Mouse (Mus musculus): ENCODE results near the gene Bpi. TPM values are rescaled to one million over a fixed set of nuclear protein-coding genes. Genes with fewer than 3 reads are reported as not detected.

Bpi gene
- polyA plus RNA-seq, 1 experiment from 2014 or later, result not detected

DNA sequence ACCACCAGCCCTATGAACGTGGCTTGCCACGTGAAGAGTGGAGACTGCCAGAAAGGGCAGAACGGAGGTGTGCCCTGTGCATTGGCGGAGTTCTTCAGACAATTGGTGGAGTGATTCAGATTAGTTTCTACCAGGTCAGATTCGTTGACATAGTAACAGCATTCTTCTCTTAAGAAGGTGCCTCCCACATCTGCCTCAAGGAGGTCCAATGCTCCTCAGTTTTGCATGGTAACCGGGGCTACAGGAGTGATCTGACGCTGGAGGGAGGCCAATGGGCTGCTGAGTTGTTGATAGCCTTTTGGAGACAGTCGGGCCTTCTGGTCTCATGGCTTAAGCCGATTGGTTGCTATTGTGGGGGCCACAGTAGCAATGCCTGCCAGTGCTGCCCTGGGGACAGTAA lies 37.8 kb downstream of the Bpi start:
- no peak overlapping the region for H3K27ac ChIP-seq
- no peak for ATAC-seq (ENCODE audit: insufficient number of reproducible peaks, insufficient read depth, low FRiP score, low TSS enrichment, low read depth)
- 77% methylated on average over 9 of the region's 9 CpGs for WGBS
- H3K4me2 ChIP-seq, result no peak overlapping the region
- H3K9ac ChIP-seq (replicated peaks), result no peak overlapping the region
- H3K4me1 ChIP-seq (replicated peaks), result no peaks in the 10 kb centered on the region
- H3K9me3 ChIP-seq, result no peaks in the 10 kb centered on the region
- no peaks in the 10 kb centered on the region for H3K27me3 ChIP-seq
- H3K36me3 ChIP-seq, result no peaks in the 10 kb centered on the region
- no peak overlapping the region for H3K4me3 ChIP-seq (replicated peaks)

DNA sequence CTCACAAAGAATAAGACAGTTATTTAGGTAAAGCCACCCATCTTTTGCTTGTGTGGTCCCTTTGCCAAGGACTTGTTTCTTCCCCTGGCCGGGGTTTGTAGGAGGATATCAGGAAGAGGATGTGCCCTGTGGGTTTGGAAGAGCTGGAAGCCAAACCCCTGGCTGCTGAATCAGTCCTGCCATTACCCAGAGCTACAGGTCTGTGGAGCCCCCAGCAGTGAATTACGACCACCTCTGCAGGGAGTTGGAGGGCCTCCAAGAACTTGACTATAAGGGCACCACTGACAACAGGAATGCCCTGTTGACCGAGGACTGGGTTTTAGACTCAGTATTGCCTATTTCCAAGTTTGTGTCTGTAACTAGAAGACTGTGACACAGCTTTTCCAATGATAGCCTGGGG lies 41.3 kb downstream of the Bpi start:
- 76% methylated on average over 3 of the region's 3 CpGs for whole genome bisulfite sequencing
- H3K27me3 ChIP-seq, result no peaks in the 10 kb centered on the region
- ATAC-seq (ENCODE audit: insufficient number of reproducible peaks, insufficient read depth, low FRiP score, low TSS enrichment, low read depth), result no peak
- no peak overlapping the region for H3K9ac ChIP-seq (replicated peaks)
- H3K36me3 ChIP-seq, result no peaks in the 10 kb centered on the region
- H3K27ac ChIP-seq, result no peak overlapping the region
- H3K9me3 ChIP-seq, result peaks cover under 1% of the 10 kb centered on the region; the same call in 1 of the 2 replicates
- no peaks in the 10 kb centered on the region for H3K4me1 ChIP-seq (replicated peaks)
- no peak overlapping the region for H3K4me3 ChIP-seq (replicated peaks)
- H3K4me2 ChIP-seq, result no peak overlapping the region

DNA sequence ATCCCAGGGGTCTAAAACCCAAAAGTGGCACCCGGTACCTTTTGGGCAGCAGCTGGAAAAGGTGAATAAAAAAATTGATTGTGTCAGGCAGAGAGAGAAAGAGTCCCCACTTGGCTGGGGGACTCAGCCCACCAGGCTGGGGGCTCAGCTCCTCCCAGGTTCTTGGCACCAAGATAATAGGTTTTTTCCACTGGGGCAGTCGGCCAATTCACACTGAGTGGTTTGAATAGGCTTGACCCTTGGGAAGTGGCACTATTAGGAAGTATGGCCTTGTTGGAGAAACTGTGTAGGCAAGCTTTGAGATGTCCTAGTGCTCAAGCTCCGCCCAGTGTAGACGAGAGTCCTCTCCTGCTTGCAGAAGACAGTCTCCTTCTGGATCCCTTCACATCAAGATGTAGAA lies 41.8 kb downstream of the Bpi start:
- H3K4me3 ChIP-seq (replicated peaks), result no peak overlapping the region
- WGBS, result 77% methylated on average over 4 of the region's 4 CpGs

DNA sequence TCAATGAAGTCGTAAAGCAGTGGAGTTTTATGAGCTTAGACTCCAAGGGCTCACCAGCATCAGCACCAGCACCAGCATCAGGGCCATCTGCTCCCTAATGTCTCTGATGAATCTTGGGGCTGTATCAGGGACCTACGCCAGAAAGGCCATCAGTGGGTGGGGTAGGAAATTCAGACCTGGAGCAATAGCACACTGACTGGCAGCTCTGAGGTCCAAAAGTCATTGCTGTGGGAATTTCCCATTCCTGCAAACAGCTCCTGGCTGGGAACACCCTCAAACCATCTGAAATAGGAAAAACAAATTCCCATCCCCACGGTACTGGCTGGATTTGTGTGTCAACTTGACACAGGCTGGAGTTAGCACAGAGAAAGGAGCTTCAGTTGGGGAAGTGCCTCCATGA lies 44.9 kb downstream of the Bpi start:
- peaks cover 4% of the 10 kb centered on the region; the same call in 1 of the 2 replicates for H3K9me3 ChIP-seq
- no peak overlapping the region for H3K4me3 ChIP-seq (replicated peaks)
- ATAC-seq (ENCODE audit: insufficient number of reproducible peaks, insufficient read depth, low FRiP score, low TSS enrichment, low read depth), result no peak
- H3K27me3 ChIP-seq, result no peaks in the 10 kb centered on the region
- no peak overlapping the region for H3K27ac ChIP-seq
- H3K36me3 ChIP-seq, result no peaks in the 10 kb centered on the region
- H3K9ac ChIP-seq (replicated peaks), result no peak overlapping the region
- H3K4me1 ChIP-seq (replicated peaks), result peaks cover 14% of the 10 kb centered on the region
- no peak overlapping the region for H3K4me2 ChIP-seq
- WGBS, result 67% methylated on average over 3 of the region's 3 CpGs

More for the DNA sequence above, 41.8 kb downstream of the Bpi start:
- Histone ChIP-seq H3K36me3 (no peaks in the 10 kb centered on the region), H3K4me2 (no peak overlapping the region), H3K9me3 (peaks cover 4% of the 10 kb centered on the region; the same call in 1 of the 2 replicates), H3K9ac (replicated peaks) (no peak overlapping the region), H3K27ac (no peak overlapping the region), H3K27me3 (no peaks in the 10 kb centered on the region), H3K4me1 (replicated peaks) (no peaks in the 10 kb centered on the region)
- ATAC-seq (ENCODE audit: insufficient number of reproducible peaks, insufficient read depth, low FRiP score, low TSS enrichment, low read depth), result no peak

DNA sequence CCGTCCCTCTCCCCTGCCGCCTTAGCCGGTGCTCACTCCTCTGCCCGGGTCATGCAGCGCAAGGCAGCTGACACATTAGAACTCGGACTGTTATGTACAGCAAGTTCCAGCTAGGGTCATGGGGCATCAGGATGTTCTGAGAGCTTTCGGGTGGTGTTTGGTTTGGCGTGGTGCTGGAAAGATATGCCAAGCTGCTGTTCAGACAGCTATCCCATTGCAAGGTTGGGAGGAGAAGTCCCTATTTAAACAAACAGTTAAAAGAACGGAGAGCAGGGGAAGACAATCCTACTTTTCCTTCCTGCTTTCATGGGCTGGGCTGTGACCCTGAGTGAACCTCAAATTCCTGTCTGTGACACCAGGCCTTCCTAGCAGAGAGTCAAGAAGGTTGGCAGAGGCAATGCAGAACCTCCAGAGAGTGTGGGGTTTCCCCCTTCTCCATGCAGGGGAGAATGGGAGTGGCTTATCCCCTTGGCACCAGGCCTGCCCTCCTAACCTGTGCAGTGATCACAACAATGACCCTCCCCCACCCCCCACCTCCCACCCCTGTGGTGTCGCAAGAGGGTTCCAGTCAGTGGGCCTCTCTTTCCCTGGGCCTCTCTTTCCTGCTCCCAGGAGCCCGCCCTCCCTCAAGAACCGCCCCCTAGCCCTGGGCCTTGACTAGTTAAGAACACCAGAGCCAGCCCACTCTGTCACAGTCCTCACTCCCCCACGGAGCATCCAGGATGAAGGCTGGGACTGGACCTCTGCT lies 48.2 kb downstream of the Bpi start, which contains the start of gene Lbp:
Lbp (plus strand) TSS at position 546 of the 748 bp plus-strand sequence.
- Histone ChIP-seq H3K9me3 (peaks cover 4% of the 10 kb centered on the region; the same call in 1 of the 2 replicates), H3K4me3 (replicated peaks) (no peak within 1 kb of the TSS), H3K4me2 (peak within 1 kb of the TSS; percentile 17), H3K9ac (replicated peaks) (no peak within 1 kb of the TSS), H3K27ac (peak within 1 kb of the TSS; percentile 9; the same call in 1 of the 2 replicates), H3K27me3 (no peaks in the 10 kb centered on the region), H3K4me1 (replicated peaks) (peaks cover 14% of the 10 kb centered on the region), H3K36me3 (no peaks in the 10 kb centered on the region)
- WGBS, result 52% methylated on average over 13 of the region's 13 CpGs
- peak; percentile 73 for ATAC-seq (ENCODE audit: insufficient number of reproducible peaks, insufficient read depth, low FRiP score, low TSS enrichment, low read depth)

DNA sequence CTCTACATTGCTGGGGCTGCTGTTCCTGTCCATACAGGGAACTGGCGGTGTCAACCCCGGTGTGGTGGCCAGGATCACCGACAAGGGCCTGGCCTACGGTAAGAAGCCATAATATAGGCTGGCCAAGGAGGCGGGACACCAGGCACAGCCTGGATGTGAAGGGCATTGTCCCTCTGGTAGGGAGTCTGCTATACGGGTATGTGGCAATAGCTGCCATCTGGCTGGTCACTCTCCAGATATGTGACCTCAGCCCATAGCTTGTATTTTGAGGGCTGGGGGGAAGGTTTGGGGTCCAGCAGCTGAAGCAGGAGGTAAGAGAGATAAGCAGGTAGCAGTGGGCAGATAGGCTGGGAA lies 48.8 kb downstream of the Bpi start:
- WGBS, result 45% methylated on average over 6 of the region's 6 CpGs
- Histone ChIP-seq H3K9ac (replicated peaks) (no peak overlapping the region), H3K27ac (peak overlapping the region; percentile 9; the same call in 1 of the 2 replicates), H3K4me2 (peak overlapping the region; percentile 17), H3K4me1 (replicated peaks) (peaks cover 14% of the 10 kb centered on the region), H3K27me3 (no peaks in the 10 kb centered on the region), H3K36me3 (no peaks in the 10 kb centered on the region), H3K9me3 (peaks cover 4% of the 10 kb centered on the region; the same call in 1 of the 2 replicates), H3K4me3 (replicated peaks) (no peak overlapping the region)
- peak; percentile 35 for ATAC-seq (ENCODE audit: insufficient number of reproducible peaks, insufficient read depth, low FRiP score, low TSS enrichment, low read depth)

DNA sequence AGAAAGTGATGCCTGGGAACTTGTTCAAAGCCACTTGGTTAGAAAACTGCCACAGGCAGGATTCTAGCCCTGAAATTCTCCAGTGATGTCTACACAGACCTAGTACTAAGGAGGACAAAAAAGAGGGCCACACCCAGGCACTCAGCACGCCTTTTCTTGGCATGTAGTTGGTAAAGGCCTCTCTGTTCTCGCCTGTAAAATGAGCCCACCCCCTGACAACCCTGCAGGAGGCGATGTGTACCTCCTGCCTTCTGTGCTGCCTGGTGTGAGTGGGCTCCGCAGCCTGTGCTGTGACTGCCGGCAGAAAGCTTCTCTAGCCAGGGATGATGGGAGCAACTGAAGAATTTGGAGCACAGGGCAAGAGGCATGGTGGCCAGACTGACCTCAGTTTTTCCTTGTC lies 50.4 kb downstream of the Bpi start:
- Histone ChIP-seq H3K4me3 (replicated peaks) (no peak overlapping the region), H3K36me3 (no peaks in the 10 kb centered on the region), H3K27ac (no peak overlapping the region), H3K9me3 (peaks cover 4% of the 10 kb centered on the region; the same call in 1 of the 2 replicates), H3K9ac (replicated peaks) (no peak overlapping the region), H3K27me3 (no peaks in the 10 kb centered on the region), H3K4me1 (replicated peaks) (peaks cover 14% of the 10 kb centered on the region), H3K4me2 (no peak overlapping the region)
- ATAC-seq (ENCODE audit: insufficient number of reproducible peaks, insufficient read depth, low FRiP score, low TSS enrichment, low read depth), result no peak
- WGBS, result 45% methylated on average over 5 of the region's 5 CpGs

DNA sequence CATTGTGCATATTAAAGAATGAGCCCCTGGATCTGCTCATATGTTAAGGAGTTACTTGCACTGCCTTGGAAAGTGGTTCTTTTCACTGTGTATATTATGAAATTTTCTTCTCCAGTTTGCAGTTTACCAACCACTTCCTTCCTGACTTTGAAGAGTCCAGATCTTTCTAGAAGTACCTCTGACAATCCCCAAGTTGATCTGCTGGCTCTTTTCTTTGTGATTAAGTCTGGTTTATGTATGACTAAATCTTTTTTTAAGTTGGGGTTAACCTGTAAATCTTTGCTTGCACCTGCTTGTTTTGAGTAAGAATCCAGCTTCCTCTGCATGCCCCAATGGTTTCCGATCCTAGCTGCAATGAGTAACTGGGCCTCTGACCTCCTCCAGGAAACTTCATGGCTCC lies 55.2 kb downstream of the Bpi start:
- no peaks in the 10 kb centered on the region for H3K27me3 ChIP-seq
- H3K9ac ChIP-seq (replicated peaks), result no peak overlapping the region
- H3K27ac ChIP-seq, result no peak overlapping the region
- 81% methylated on average over 1 of the region's 1 CpGs for WGBS
- no peak overlapping the region for H3K4me3 ChIP-seq (replicated peaks)
- H3K36me3 ChIP-seq, result no peaks in the 10 kb centered on the region
- H3K9me3 ChIP-seq, result no peaks in the 10 kb centered on the region
- no peak overlapping the region for H3K4me2 ChIP-seq
- H3K4me1 ChIP-seq (replicated peaks), result 0 out of 2 replicates have a peak, but pooled peaks cover 4% of the 10 kb centered on the region
- ATAC-seq (ENCODE audit: insufficient number of reproducible peaks, insufficient read depth, low FRiP score, low TSS enrichment, low read depth), result no peak

DNA sequence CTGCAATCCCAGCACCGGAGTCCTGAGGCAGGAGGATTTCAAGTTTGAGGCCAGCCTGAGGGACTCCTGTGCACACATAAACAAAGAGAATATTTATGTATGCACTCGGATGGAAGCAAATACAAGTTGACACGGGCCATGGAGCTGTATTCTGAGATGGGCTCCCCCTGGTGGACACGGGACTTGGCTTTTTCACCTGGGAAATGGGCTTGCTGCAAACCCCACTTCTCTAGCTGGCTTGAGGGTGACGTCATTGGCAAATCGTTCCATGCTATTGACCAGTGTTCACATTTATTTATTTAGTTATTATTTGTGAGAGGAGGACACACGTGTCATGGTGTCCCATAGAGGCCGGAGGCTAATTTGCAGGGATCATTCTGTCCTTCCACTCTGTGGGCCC lies 58.5 kb downstream of the Bpi start:
- 69% methylated on average over 8 of the region's 8 CpGs for WGBS
- Histone ChIP-seq H3K4me2 (no peak overlapping the region), H3K36me3 (no peaks in the 10 kb centered on the region), H3K4me3 (replicated peaks) (no peak overlapping the region), H3K4me1 (replicated peaks) (0 out of 2 replicates have a peak, but pooled peaks cover 4% of the 10 kb centered on the region), H3K27me3 (no peaks in the 10 kb centered on the region), H3K27ac (no peak overlapping the region), H3K9me3 (no peaks in the 10 kb centered on the region), H3K9ac (replicated peaks) (no peak overlapping the region)
- ATAC-seq (ENCODE audit: insufficient number of reproducible peaks, insufficient read depth, low FRiP score, low TSS enrichment, low read depth), result no peak

DNA sequence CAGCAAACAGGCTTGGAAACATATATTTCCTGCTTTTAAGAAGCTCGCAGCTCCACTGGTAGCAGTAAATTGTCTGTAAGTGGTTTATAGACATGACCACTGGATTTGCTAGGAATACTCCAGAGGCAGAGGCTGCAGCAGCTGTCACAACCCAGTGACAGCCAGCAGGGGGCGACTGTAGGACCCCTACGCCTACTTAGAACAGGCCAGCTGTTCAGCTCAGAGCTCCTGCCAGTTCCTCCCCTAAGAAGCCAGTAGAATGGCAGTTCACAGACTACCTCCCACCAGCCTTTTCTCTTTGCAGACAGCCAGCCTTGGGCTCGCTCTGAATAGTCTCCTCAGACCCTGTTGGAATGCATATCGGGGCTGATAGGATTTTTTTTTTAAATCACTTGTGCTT lies 59.1 kb downstream of the Bpi start:
- Histone ChIP-seq H3K9me3 (no peaks in the 10 kb centered on the region), H3K27ac (no peak overlapping the region), H3K4me2 (no peak overlapping the region), H3K36me3 (no peaks in the 10 kb centered on the region), H3K4me1 (replicated peaks) (0 out of 2 replicates have a peak, but pooled peaks cover 4% of the 10 kb centered on the region), H3K4me3 (replicated peaks) (no peak overlapping the region), H3K27me3 (no peaks in the 10 kb centered on the region), H3K9ac (replicated peaks) (no peak overlapping the region)
- 15% methylated on average over 5 of the region's 5 CpGs for WGBS
- no peak for ATAC-seq (ENCODE audit: insufficient number of reproducible peaks, insufficient read depth, low FRiP score, low TSS enrichment, low read depth)

DNA sequence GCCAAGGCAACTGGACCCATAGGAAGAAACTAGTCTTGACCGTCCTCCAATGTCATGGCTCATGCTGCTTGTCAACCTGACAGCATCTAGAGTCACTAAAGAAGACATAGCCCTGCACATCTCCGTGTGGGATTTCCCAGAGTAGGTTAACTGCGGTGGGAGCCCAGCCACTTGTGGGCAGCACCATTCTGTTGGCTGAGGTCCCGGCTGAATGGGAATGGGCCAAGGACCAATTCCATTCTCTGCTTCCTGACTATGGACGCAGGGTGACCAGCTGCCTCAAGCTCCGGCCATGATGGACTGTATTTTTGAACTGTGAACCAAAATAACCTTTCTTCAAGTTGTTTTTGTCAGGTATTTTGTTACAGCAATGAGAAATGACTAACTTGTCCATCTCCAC lies 63.7 kb downstream of the Bpi start:
- Histone ChIP-seq H3K36me3 (no peaks in the 10 kb centered on the region), H3K27me3 (no peaks in the 10 kb centered on the region), H3K27ac (no peak overlapping the region), H3K4me3 (replicated peaks) (no peak overlapping the region), H3K4me2 (no peak overlapping the region), H3K9me3 (no peaks in the 10 kb centered on the region), H3K4me1 (replicated peaks) (0 out of 2 replicates have a peak, but pooled peaks cover 4% of the 10 kb centered on the region), H3K9ac (replicated peaks) (no peak overlapping the region)
- ATAC-seq (ENCODE audit: insufficient number of reproducible peaks, insufficient read depth, low FRiP score, low TSS enrichment, low read depth), result no peak
- 91% methylated on average over 6 of the region's 6 CpGs for WGBS

DNA sequence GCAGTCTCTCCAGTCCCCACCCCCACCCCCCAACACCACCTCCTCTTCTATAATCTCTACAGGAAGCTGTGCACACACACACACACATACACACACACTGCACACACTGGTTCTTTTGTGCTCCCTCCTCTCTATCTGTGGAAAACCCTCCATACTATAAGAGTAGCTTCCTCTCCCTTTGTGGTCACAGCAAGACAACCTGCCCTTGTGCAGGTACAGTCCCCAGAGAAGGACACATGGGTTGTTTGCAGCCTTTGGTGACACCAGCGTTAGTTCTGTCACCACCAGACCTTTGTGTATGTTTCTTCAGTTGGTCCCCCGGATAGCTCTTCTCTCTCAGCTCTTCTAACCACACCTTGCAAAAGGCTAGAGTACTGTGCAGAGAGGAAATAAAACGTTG lies 65.0 kb downstream of the Bpi start:
- Histone ChIP-seq H3K27ac (no peak overlapping the region), H3K4me1 (replicated peaks) (no peaks in the 10 kb centered on the region), H3K27me3 (no peaks in the 10 kb centered on the region), H3K4me2 (no peak overlapping the region), H3K9me3 (no peaks in the 10 kb centered on the region), H3K9ac (replicated peaks) (no peak overlapping the region), H3K36me3 (no peaks in the 10 kb centered on the region), H3K4me3 (replicated peaks) (no peak overlapping the region)
- no peak for ATAC-seq (ENCODE audit: insufficient number of reproducible peaks, insufficient read depth, low FRiP score, low TSS enrichment, low read depth)
- WGBS, result 73% methylated on average over 3 of the region's 3 CpGs

All from limb, embryonic 12.5 days (tissue).